Mouse (Mus musculus) 3T3-L1 (cell line): ENCODE data around the gene Atp1b3.
"Not testable (repeated sequence)": the region's sequence is repeated elsewhere in the genome, so short reads cannot be mapped to it uniquely, and the experiment has no call there.

Experiments
- DNase-seq: peaks from one replicate; pipeline ENCODE4 v3.0.0-alpha.2; 2015; ENCODE audit warnings: low read depth, low spot score

The Atp1b3 gene

GRCm38 (mm10) chr9:96363581-96364140 is 581 bp downstream of the Atp1b3 start:
- peak; percentile 70 for DNase-seq

- DNase-seq, result no peak
These were observed 4.2 kb downstream of the Atp1b3 start for GRCm38 (mm10) chr9:96360056-96360455.

- DNase-seq, result peak; percentile 62
These were observed 10.4 kb downstream of the Atp1b3 start for GRCm38 (mm10) chr9:96353799-96354198.

- no peak for DNase-seq
These were observed 11.0 kb downstream of the Atp1b3 start for GRCm38 (mm10) chr9:96353121-96353769.

GRCm38 (mm10) chr9:96351771-96352170 is 12.5 kb downstream of the Atp1b3 start:
- DNase-seq, result not testable (repeated sequence)

- peak; percentile 42 for DNase-seq
These were observed 13.8 kb downstream of the Atp1b3 start for GRCm38 (mm10) chr9:96350476-96350875.

GRCm38 (mm10) chr9:96350010-96350409 is 14.2 kb downstream of the Atp1b3 start:
- DNase-seq, result peak; percentile 79

GRCm38 (mm10) chr9:96348885-96349284 is 15.4 kb downstream of the Atp1b3 start:
- DNase-seq, result no peak

- DNase-seq, result no peak
These were observed 18.5 kb downstream of the Atp1b3 start for GRCm38 (mm10) chr9:96345750-96346149.

- no peak for DNase-seq
These were observed 33.1 kb downstream of the Atp1b3 start for GRCm38 (mm10) chr9:96331146-96331545.

GRCm38 (mm10) chr9:96328226-96328625 is 36.0 kb downstream of the Atp1b3 start:
- no peak for DNase-seq

GRCm38 (mm10) chr9:96326496-96326923 is 37.7 kb downstream of the Atp1b3 start:
- DNase-seq, result no peak

- DNase-seq, result no peak
These were observed 39.7 kb downstream of the Atp1b3 start for GRCm38 (mm10) chr9:96324502-96324901.

GRCm38 (mm10) chr9:96322411-96323152 is 41.7 kb downstream of the Atp1b3 start:
- no peak for DNase-seq

GRCm38 (mm10) chr9:96320551-96320980 is 43.7 kb downstream of the Atp1b3 start:
- DNase-seq, result no peak

GRCm38 (mm10) chr9:96319333-96319732 is 44.9 kb downstream of the Atp1b3 start:
- no peak for DNase-seq

GRCm38 (mm10) chr9:96312074-96312473 is 52.2 kb downstream of the Atp1b3 start:
- no peak for DNase-seq

- DNase-seq, result peak; percentile 37
These were observed 55.4 kb downstream of the Atp1b3 start for GRCm38 (mm10) chr9:96308816-96309215.

GRCm38 (mm10) chr9:96299324-96300008 is 64.8 kb downstream of the Atp1b3 start:
- no peak for DNase-seq

GRCm38 (mm10) chr9:96292144-96292543 is 72.1 kb downstream of the Atp1b3 start:
- DNase-seq, result no peak

- DNase-seq, result peak; percentile 60
These were observed 79.3 kb downstream of the Atp1b3 start for GRCm38 (mm10) chr9:96284916-96285315.
